Comparison of ENCODE assay signal across 7 mouse cellular contexts in genomic region chr6:88500405-88500767, GRCm38 (mm10). TPM values are rescaled to one million over a fixed set of nuclear protein-coding genes. Genes with fewer than 3 reads are reported as not detected.
DNase-seq lines count a peak whose midpoint lies in the region; ATAC-seq and TF ChIP-seq lines count a peak whose summit lies in the region.

No protein-coding gene starts in this region.

- H3K27me3 ChIP-seq in lung, embryonic 16.5 days (ENCODE audit: control insufficient read depth, insufficient read depth, low read depth, low read length), result no peaks in the 10 kb centered on the region
- H3K27me3 ChIP-seq in forebrain, embryonic 11.5 days (ENCODE audit: control insufficient read depth, insufficient read depth, low read length), result no peaks in the 10 kb centered on the region
- peaks cover 3% of the 10 kb centered on the region; the same call in 1 of the 2 replicates for H3K27me3 ChIP-seq in limb, embryonic 13.5 days
- no peaks in the 10 kb centered on the region for H3K27me3 ChIP-seq in stomach, embryonic 14.5 days (ENCODE audit: control insufficient read depth, insufficient read depth, low read length)

- TF ChIP-seq POLR2A in lung, adult 2 months (IDR thresholded peaks at IDR 0.05; ENCODE audit: borderline replicate concordance, extremely low read depth, low read depth, low read length), result no peak

- no peak for TF ChIP-seq CTCF in lung, adult 2 months (IDR thresholded peaks at IDR 0.05; ENCODE audit: insufficient read depth, low read length)

- peak overlapping the region; percentile 96 for H3K4me2 ChIP-seq in lung, embryonic 16.5 days (ENCODE audit: low read depth, low read length)
- H3K4me2 ChIP-seq in forebrain, embryonic 11.5 days (ENCODE audit: low read depth, low read length, severe bottlenecking), result peak overlapping the region; percentile 98
- H3K4me2 ChIP-seq in limb, embryonic 13.5 days (replicated peaks), result peak overlapping the region; percentile 96
- peak overlapping the region; percentile 80 for H3K4me2 ChIP-seq in stomach, embryonic 14.5 days (replicated peaks; ENCODE audit: low read depth, low read length)

- peaks cover 8% of the 10 kb centered on the region; the same call in 1 of the 2 replicates for H3K4me1 ChIP-seq in lung, embryonic 16.5 days (replicated peaks; ENCODE audit: control insufficient read depth, insufficient read depth, low read length)
- H3K4me1 ChIP-seq in lung, adult 2 months (ENCODE audit: control insufficient read depth, insufficient read depth, low read length), result no peaks in the 10 kb centered on the region
- peaks cover 5% of the 10 kb centered on the region; the same call in 1 of the 2 replicates for H3K4me1 ChIP-seq in forebrain, embryonic 11.5 days (replicated peaks; ENCODE audit: control insufficient read depth, insufficient read depth, low read length)
- peaks cover 7% of the 10 kb centered on the region for H3K4me1 ChIP-seq in limb, embryonic 13.5 days
- H3K4me1 ChIP-seq in stomach, embryonic 14.5 days (ENCODE audit: control insufficient read depth, insufficient read depth, low read length), result 0 out of 2 replicates have a peak, but pooled peaks cover 3% of the 10 kb centered on the region

- WGBS in lung, embryonic 16.5 days, result 10% methylated on average over 3 of the region's 3 CpGs
- WGBS in lung, adult 2 months, result 11% methylated on average over 3 of the region's 3 CpGs
- 10% methylated on average over 3 of the region's 3 CpGs for WGBS in forebrain, embryonic 11.5 days
- 6% methylated on average over 3 of the region's 3 CpGs for WGBS in limb, embryonic 13.5 days
- 10% methylated on average over 3 of the region's 3 CpGs for WGBS in stomach, embryonic 14.5 days

- H3K9me3 ChIP-seq in lung, embryonic 16.5 days (ENCODE audit: control insufficient read depth, low read length), result no peaks in the 10 kb centered on the region
- H3K9me3 ChIP-seq in forebrain, embryonic 11.5 days (ENCODE audit: control insufficient read depth, low read length), result no peaks in the 10 kb centered on the region
- no peaks in the 10 kb centered on the region for H3K9me3 ChIP-seq in limb, embryonic 13.5 days
- H3K9me3 ChIP-seq in stomach, embryonic 14.5 days (ENCODE audit: control insufficient read depth, low read depth, low read length), result no peaks in the 10 kb centered on the region

- H3K36me3 ChIP-seq in lung, embryonic 16.5 days (ENCODE audit: control insufficient read depth, insufficient read depth, low read length), result peaks cover 43% of the 10 kb centered on the region
- H3K36me3 ChIP-seq in forebrain, embryonic 11.5 days (ENCODE audit: control insufficient read depth, insufficient read depth, low read length), result peaks cover 2% of the 10 kb centered on the region; the same call in 1 of the 2 replicates
- H3K36me3 ChIP-seq in limb, embryonic 13.5 days, result peaks cover 55% of the 10 kb centered on the region
- H3K36me3 ChIP-seq in stomach, embryonic 14.5 days (ENCODE audit: control insufficient read depth, insufficient read depth, low read length), result peaks cover 35% of the 10 kb centered on the region

- H3K4me3 ChIP-seq in lung, embryonic 16.5 days (ENCODE audit: low read length), result peak overlapping the region; percentile 59
- no peak overlapping the region for H3K4me3 ChIP-seq in lung, adult 2 months (replicated peaks; ENCODE audit: extremely low read depth, low read depth, low read length)
- H3K4me3 ChIP-seq in forebrain, embryonic 11.5 days (ENCODE audit: low read depth, low read length), result peak overlapping the region; percentile 54
- peak overlapping the region; percentile 57 for H3K4me3 ChIP-seq in limb, embryonic 13.5 days
- peak overlapping the region; percentile 47 for H3K4me3 ChIP-seq in stomach, embryonic 14.5 days (ENCODE audit: low read depth, low read length)

- H3K27ac ChIP-seq in lung, embryonic 16.5 days (ENCODE audit: low read length), result no peak overlapping the region
- no peak overlapping the region for H3K27ac ChIP-seq in forebrain, embryonic 11.5 days (ENCODE audit: low read depth, low read length)
- H3K27ac ChIP-seq in limb, embryonic 13.5 days, result no peak overlapping the region
- no peak overlapping the region for H3K27ac ChIP-seq in stomach, embryonic 14.5 days (ENCODE audit: low read length)

- no peak for ATAC-seq in lung, embryonic 16.5 days (ENCODE audit: low read depth)
- no peak for ATAC-seq in forebrain, embryonic 11.5 days (replicated peaks; ENCODE audit: low FRiP score)
- 0 out of 2 replicates have a peak, but pooled peaks have one; percentile 3 for ATAC-seq in limb, embryonic 13.5 days (ENCODE audit: low FRiP score, low read depth)
- no peak for ATAC-seq in stomach, embryonic 14.5 days (ENCODE audit: insufficient number of reproducible peaks, insufficient read depth, low FRiP score, low read depth)

- peak overlapping the region; percentile 66 for H3K9ac ChIP-seq in lung, embryonic 16.5 days (ENCODE audit: low read length)
- peak overlapping the region; percentile 63; the same call in 1 of the 2 replicates for H3K9ac ChIP-seq in forebrain, embryonic 11.5 days (ENCODE audit: low read length)
- peak overlapping the region; percentile 77 for H3K9ac ChIP-seq in limb, embryonic 13.5 days
- H3K9ac ChIP-seq in stomach, embryonic 14.5 days (replicated peaks; ENCODE audit: low read depth, low read length), result no peak overlapping the region

- DNase-seq in lung, adult 2 months, result no peak
- DNase-seq in forebrain, embryonic 11.5 days (ENCODE audit: low spot score), result no peak
- no peak for DNase-seq in cerebellum, postnatal 36 days
- no peak for DNase-seq in ovary, postnatal 14 days (ENCODE audit: low spot score)

RNA-seq across cellular contexts. Expression of gene Sec61a1, which starts 18.3 kb away (rescaled TPM):
- polyA plus RNA-seq in lung, embryonic 16.5 days (2015; fragmentation: Nextera tagmentation; extraction: Ambion mirVana), result 229 and 245 TPM in 2 replicates
- polyA plus RNA-seq in lung, adult 2 months (2012; rRNA removed), result 188 and 195 TPM in 2 replicates
- 199 and 202 TPM in 2 replicates for polyA plus RNA-seq in forebrain, embryonic 11.5 days (2014; fragmentation: Nextera tagmentation; extraction: Ambion mirVana)
- polyA plus RNA-seq in limb, embryonic 13.5 days (2015; fragmentation: Nextera tagmentation; extraction: Ambion mirVana), result 264 and 283 TPM in 2 replicates
- 217 and 245 TPM in 2 replicates for polyA plus RNA-seq in stomach, embryonic 14.5 days (2014; fragmentation: Nextera tagmentation; extraction: Ambion mirVana)

RNA-seq across cellular contexts. Expression of gene Ruvbl1, which starts 35.2 kb away (rescaled TPM):
- polyA plus RNA-seq in lung, embryonic 16.5 days (2015; fragmentation: Nextera tagmentation; extraction: Ambion mirVana), result 123 and 127 TPM in 2 replicates
- 18.2 and 22.4 TPM in 2 replicates for polyA plus RNA-seq in lung, adult 2 months (2012; rRNA removed)
- 166 and 175 TPM in 2 replicates for polyA plus RNA-seq in forebrain, embryonic 11.5 days (2014; fragmentation: Nextera tagmentation; extraction: Ambion mirVana)
- polyA plus RNA-seq in limb, embryonic 13.5 days (2015; fragmentation: Nextera tagmentation; extraction: Ambion mirVana), result 151 TPM in 2 replicates
- polyA plus RNA-seq in stomach, embryonic 14.5 days (2014; fragmentation: Nextera tagmentation; extraction: Ambion mirVana), result 120 and 134 TPM in 2 replicates

RNA-seq across cellular contexts. Expression of gene Eefsec, which starts 54.0 kb away (rescaled TPM):
- 30.2 and 38.9 TPM in 2 replicates for polyA plus RNA-seq in lung, embryonic 16.5 days (2015; fragmentation: Nextera tagmentation; extraction: Ambion mirVana)
- 14.0 and 16.9 TPM in 2 replicates for polyA plus RNA-seq in lung, adult 2 months (2012; rRNA removed)
- polyA plus RNA-seq in forebrain, embryonic 11.5 days (2014; fragmentation: Nextera tagmentation; extraction: Ambion mirVana), result 41.3 and 48.5 TPM in 2 replicates
- 42.3 and 47.1 TPM in 2 replicates for polyA plus RNA-seq in limb, embryonic 13.5 days (2015; fragmentation: Nextera tagmentation; extraction: Ambion mirVana)
- 49.4 and 49.5 TPM in 2 replicates for polyA plus RNA-seq in stomach, embryonic 14.5 days (2014; fragmentation: Nextera tagmentation; extraction: Ambion mirVana)
